Mouse (Mus musculus) heart, embryonic 15.5 days (tissue): ENCODE data around the gene Col3a1. TPM values are rescaled to one million over a fixed set of nuclear protein-coding genes. Genes with fewer than 3 reads are reported as not detected.

ENCODE experiments used
- microRNA-seq: library from miRNA; unstranded; fragments of <30 nt; microRNA quantifications from one replicate; pipeline ENCODE4, GENCODE M21; 2016
- polyA plus RNA-seq: library from polyadenylated mRNA; unstranded; fragments of >200 nt; fragmentation: Nextera tagmentation; extraction: Ambion mirVana; gene quantifications from 2 replicates; pipeline ENCODE4 v1.2.1, GENCODE M21; 2015

The Col3a1 gene
- polyA plus RNA-seq, 1 experiment from 2014 or later = 1,051 TPM

Small RNAs within 50 kb of the gene (microRNA-seq; reads per million reads assigned to microRNA genes)
- gene Gm47302 = 1.7 reads per million

Other genes starting within 250 kb of the Col3a1 start
- 53.5 and 65.9 TPM in 2 replicates for gene Col5a2, start 191.7 kb downstream of the Col3a1 start, polyA plus RNA-seq